Mouse (Mus musculus) stomach, postnatal 0 days (tissue): ENCODE measurements around the gene S1pr1.

Experiments used
- CTCF ChIP-seq: IDR thresholded peaks from 2 replicates; pipeline ENCODE4 v1.5.1; 2016; ENCODE audit warnings: antibody characterized with exemption, low read depth, mild to moderate bottlenecking, moderate library complexity
- EP300 ChIP-seq: optimal IDR thresholded peaks from 2 replicates; pipeline ENCODE3; 2016; ENCODE audit warnings: antibody characterized with exemption

- TF ChIP-seq EP300 (no peak), CTCF (no peak)
Measured at GRCm38 (mm10) chr3:115728211-115728610, 13.3 kb upstream of the S1pr1 start.
